Mouse (Mus musculus): ENCODE data around the gene Mief2.

DNA sequence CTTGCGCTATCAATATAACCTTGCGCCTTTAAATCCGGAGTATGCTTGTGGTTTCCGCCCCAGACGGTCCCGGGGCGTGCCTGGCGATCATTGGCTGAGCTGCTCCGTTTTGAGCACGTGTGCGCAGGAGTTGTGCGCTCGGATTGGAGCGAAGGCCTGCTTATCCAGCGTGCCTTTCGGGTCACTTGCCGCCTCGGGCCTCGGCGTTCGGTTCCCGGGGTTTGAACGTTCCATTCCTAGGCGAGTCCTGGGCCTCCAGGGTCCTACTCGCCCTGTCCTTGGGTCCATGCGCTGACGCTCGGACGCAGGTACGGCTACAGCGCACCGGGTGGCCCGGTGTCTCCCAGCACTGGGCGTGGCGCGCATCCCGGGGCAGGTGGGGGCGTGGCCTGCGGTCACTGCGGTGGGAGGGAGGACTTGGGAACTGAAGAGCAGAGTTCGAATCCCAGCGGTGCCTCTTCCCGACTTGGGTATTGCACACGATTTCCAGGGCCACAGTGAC, at the start of gene Mief2:
- no peak for TF ChIP-seq MYOD1 (IDR thresholded peaks at IDR 0.05; ENCODE audit: control insufficient read depth in 1 of 3, insufficient read length in 2 of 3, low read depth in 2 of 3)
- peak; percentile 87 for TF ChIP-seq POLR2A (IDR thresholded peaks at IDR 0.05; ENCODE audit: insufficient read length, low read depth)
- TF ChIP-seq E2F4 (IDR thresholded peaks at IDR 0.05; ENCODE audit: insufficient read depth), result peak; percentile 45
- TF ChIP-seq MYOG (IDR thresholded peaks at IDR 0.05; ENCODE audit: control insufficient read depth in 1 of 3, insufficient read depth in 1 of 3, insufficient read length in 2 of 3, low read depth in 2 of 3), result peak in 2 of 3 experiments; percentile 45 to 47
- no peak for TF ChIP-seq CEBPB (IDR thresholded peaks at IDR 0.05; ENCODE audit: insufficient read depth, poor library complexity, severe bottlenecking)

Data from myocyte (in vitro differentiated cells).